In the genomic region with DNA sequence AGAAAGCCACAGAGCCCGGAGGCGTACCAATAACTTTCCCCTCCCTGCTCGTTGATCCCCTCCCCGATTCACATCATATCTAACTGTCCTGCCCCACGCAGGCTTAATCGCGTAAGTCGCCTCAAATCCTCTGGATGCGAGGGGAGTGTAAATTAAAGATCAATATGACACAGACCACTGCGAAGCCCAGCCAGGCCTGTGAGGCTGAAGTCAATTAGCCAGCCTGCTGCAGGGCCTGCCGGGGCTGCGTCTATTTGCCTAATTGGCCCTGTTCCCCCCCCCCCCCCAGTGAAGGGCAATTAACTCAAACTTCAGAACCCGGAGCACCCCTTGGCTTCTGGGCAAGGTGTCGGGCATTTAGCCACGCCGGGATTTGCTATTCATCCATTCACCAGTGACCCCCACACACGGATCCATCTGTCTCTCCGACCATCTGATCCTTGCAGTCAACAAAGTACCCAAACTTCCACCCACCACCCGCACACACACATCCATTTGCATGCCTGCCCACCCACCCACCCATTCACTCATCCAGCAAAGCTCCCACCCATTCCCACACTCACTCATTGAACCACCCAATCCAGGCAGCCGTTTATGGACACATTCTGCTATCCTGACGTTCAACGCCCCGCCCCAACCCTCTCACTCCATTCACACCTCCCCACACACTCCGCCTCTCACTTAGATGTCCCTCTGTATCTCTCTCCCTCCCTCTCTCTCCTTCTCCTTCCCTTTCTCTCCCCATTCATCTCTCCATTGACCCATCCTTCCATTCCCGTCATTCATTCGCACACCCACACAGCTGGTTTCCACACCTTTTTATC, we compare ENCODE assay signal across 10 mouse cellular contexts. TPM values are rescaled to one million over a fixed set of nuclear protein-coding genes. Genes with fewer than 3 reads are reported as not detected.
A peak's percentile ranks its signal among the peaks of the same experiment; 100 is the strongest.
DNase-seq lines count a peak whose midpoint lies in the region; ATAC-seq lines count a peak whose summit lies in the region.
"Had no signal": no experiment of that assay in that cellular context is flagged by ENCODE, and none has a peak within 500 bp of the region (broad histone marks: within the 10 kb centered on the region; RNA-seq: fewer than 3 reads in every experiment).

No protein-coding gene starts in this region.

- H3K9ac ChIP-seq in forebrain, embryonic 11.5 days (ENCODE audit: low read length): no peak overlapping the region
- no peak overlapping the region for H3K9ac ChIP-seq in kidney, embryonic 14.5 days (ENCODE audit: low read depth, low read length)
- H3K9ac ChIP-seq: heart, embryonic 15.5 days had no signal

- H3K36me3 ChIP-seq in forebrain, embryonic 11.5 days (ENCODE audit: control insufficient read depth, insufficient read depth, low read length): no peaks in the 10 kb centered on the region
- no peaks in the 10 kb centered on the region for H3K36me3 ChIP-seq in limb, embryonic 10.5 days
- H3K36me3 ChIP-seq in kidney, embryonic 14.5 days (ENCODE audit: control insufficient read depth, insufficient read depth, low read length): no peaks in the 10 kb centered on the region
- H3K36me3 ChIP-seq: heart, embryonic 15.5 days had no signal

- H3K9me3 ChIP-seq in forebrain, embryonic 11.5 days (ENCODE audit: control insufficient read depth, low read length): no peaks in the 10 kb centered on the region
- H3K9me3 ChIP-seq in limb, embryonic 10.5 days (replicated peaks): no peaks in the 10 kb centered on the region
- no peaks in the 10 kb centered on the region for H3K9me3 ChIP-seq in kidney, embryonic 14.5 days (ENCODE audit: control insufficient read depth, low read length)
- H3K9me3 ChIP-seq: heart, embryonic 15.5 days had no signal

- 35% methylated on average over 26 of the region's 26 CpGs for WGBS in forebrain, embryonic 11.5 days
- 25% methylated on average over 26 of the region's 26 CpGs for WGBS in limb, embryonic 10.5 days
- WGBS in kidney, embryonic 14.5 days: 37% methylated on average over 26 of the region's 26 CpGs

- peak; percentile 56 for ATAC-seq in forebrain, embryonic 11.5 days (replicated peaks; ENCODE audit: low FRiP score)
- ATAC-seq in monocyte, adult 5-6 weeks (replicated peaks; ENCODE audit: insufficient number of reproducible peaks, low FRiP score, low TSS enrichment, poor library complexity, severe bottlenecking): no peak
- ATAC-seq in kidney, embryonic 14.5 days (ENCODE audit: low FRiP score, low TSS enrichment): no peak
- ATAC-seq: activated CD4-positive, CD25-positive, alpha-beta regulatory T cell, adult 4 months had no signal

- H3K27ac ChIP-seq in forebrain, embryonic 11.5 days (ENCODE audit: low read depth, low read length): no peak overlapping the region; the same call in 1 of the 2 replicates
- H3K27ac ChIP-seq in limb, embryonic 10.5 days: 0 out of 2 replicates have a peak overlapping the region, but pooled peaks have one; percentile 1
- H3K27ac ChIP-seq in kidney, embryonic 14.5 days (ENCODE audit: low read depth, low read length): no peak overlapping the region
- H3K27ac ChIP-seq: heart, embryonic 15.5 days had no signal

- no peak overlapping the region for H3K4me2 ChIP-seq in forebrain, embryonic 11.5 days (ENCODE audit: low read depth, low read length, severe bottlenecking)
- no peak overlapping the region for H3K4me2 ChIP-seq in kidney, embryonic 14.5 days (replicated peaks; ENCODE audit: low read depth, low read length)
- H3K4me2 ChIP-seq: heart, embryonic 15.5 days had no signal

- peaks cover 24% of the 10 kb centered on the region for H3K4me1 ChIP-seq in forebrain, embryonic 11.5 days (replicated peaks; ENCODE audit: control insufficient read depth, insufficient read depth, low read length)
- H3K4me1 ChIP-seq in limb, embryonic 10.5 days: peaks cover 83% of the 10 kb centered on the region
- peaks cover 24% of the 10 kb centered on the region for H3K4me1 ChIP-seq in kidney, embryonic 14.5 days (ENCODE audit: control insufficient read depth, insufficient read depth, low read length)

- peak; percentile 64 for DNase-seq in forebrain, embryonic 11.5 days (ENCODE audit: low spot score)
- DNase-seq in frontal cortex, postnatal 36 days (ENCODE audit: low spot score in 2 of 2): peak; percentile 51 to 53
- DNase-seq in limb, embryonic 10.5 days (ENCODE audit: low spot score): no peak
- DNase-seq in retina, embryonic 14.5 days (ENCODE audit: low spot score): peak; percentile 46
- DNase-seq in kidney, adult 11 months: no peak
- DNase-seq: kidney, adult 9 months had no signal

- H3K4me3 ChIP-seq in forebrain, embryonic 11.5 days (ENCODE audit: low read depth, low read length): no peak overlapping the region
- H3K4me3 ChIP-seq in limb, embryonic 10.5 days: no peak overlapping the region
- no peak overlapping the region for H3K4me3 ChIP-seq in kidney, embryonic 14.5 days (ENCODE audit: low read length)
- H3K4me3 ChIP-seq: heart, embryonic 15.5 days had no signal

- no peaks in the 10 kb centered on the region for H3K27me3 ChIP-seq in forebrain, embryonic 11.5 days (ENCODE audit: control insufficient read depth, insufficient read depth, low read length)
- H3K27me3 ChIP-seq in limb, embryonic 10.5 days (ENCODE audit: low read depth, poor library complexity, severe bottlenecking): peaks cover 14% of the 10 kb centered on the region
- 0 out of 2 replicates have a peak, but pooled peaks cover 2% of the 10 kb centered on the region for H3K27me3 ChIP-seq in kidney, embryonic 14.5 days (ENCODE audit: control insufficient read depth, insufficient read depth, low read length)

RNA-seq across cellular contexts. Expression of a gene that starts 49.1 kb away (rescaled TPM):
- polyA plus RNA-seq in forebrain, embryonic 11.5 days (2014; fragmentation: Nextera tagmentation; extraction: Ambion mirVana): 35.8 and 36.9 TPM in 2 replicates
- polyA plus RNA-seq in limb, embryonic 10.5 days (2016; fragmentation: Nextera tagmentation; extraction: Ambion mirVana): 9.6 and 10.8 TPM in 2 replicates
- 0.10 TPM in 1 of 3 replicates, not detected in the others for total RNA-seq in monocyte, adult 5-6 weeks (2017)
- 6.4 and 9.1 TPM in 2 replicates for polyA plus RNA-seq in kidney, embryonic 14.5 days (2014; fragmentation: Nextera tagmentation; extraction: Ambion mirVana)
- polyA plus RNA-seq: activated CD4-positive, CD25-positive, alpha-beta regulatory T cell, adult 4 months had no signal

Comparison
In these comparisons a context has a peak if more than half of its experiments do, and no peak if none do; other contexts are left out.
1. DNase-seq: peak in forebrain, embryonic 11.5 days (single experiment), frontal cortex, postnatal 36 days (2 of 2) and retina, embryonic 14.5 days (single experiment); none in limb, embryonic 10.5 days (single experiment) and kidney, adult 11 months (single experiment).